Mouse (Mus musculus) bone marrow macrophage, adult 2 months (primary cell): ENCODE data around the gene Dynlrb1.

Experiments used
- CTCF ChIP-seq: IDR thresholded peaks from 2 replicates; pipeline ENCODE4 v1.5.1; 2012; ENCODE audit warnings: low read depth, mild to moderate bottlenecking, low read length, moderate library complexity
- POLR2A ChIP-seq: IDR thresholded peaks from 2 replicates; pipeline ENCODE4 v1.6.1; 2012; ENCODE audit warnings: mild to moderate bottlenecking, low read depth, low read length, borderline replicate concordance

- TF ChIP-seq CTCF = no peak
- TF ChIP-seq POLR2A = no peak
Observed at GRCm38 (mm10) chr2:155273603-155274002, 37.3 kb downstream of the Dynlrb1 start.
